ENCODE assay signal across 11 mouse cellular contexts in the genomic region with DNA sequence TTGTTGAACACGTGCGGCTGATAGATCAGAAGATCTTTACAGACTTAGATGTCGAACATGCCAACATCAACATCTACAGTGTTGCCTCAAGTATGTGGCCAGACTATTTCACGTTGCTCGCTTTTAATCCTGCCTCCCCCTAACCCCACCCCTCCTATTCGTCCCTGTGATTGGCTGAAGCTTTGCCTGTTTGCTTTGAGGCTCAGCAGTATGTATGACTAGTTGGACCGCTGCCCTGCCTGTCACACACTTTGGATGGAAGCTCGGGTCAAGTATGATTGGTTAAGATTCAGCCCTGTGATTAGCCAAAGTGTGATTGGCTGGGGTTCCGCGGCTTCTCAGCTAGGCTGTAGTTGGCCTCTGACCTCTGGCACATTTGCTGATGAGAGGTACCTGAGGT. TPM values are rescaled to one million over a fixed set of nuclear protein-coding genes. Genes with fewer than 3 reads are reported as not detected.
A peak's percentile ranks its signal among the peaks of the same experiment; 100 is the strongest.
DNase-seq lines count a peak whose midpoint lies in the region; ATAC-seq and TF ChIP-seq lines count a peak whose summit lies in the region.
"Had no signal": no experiment of that assay in that cellular context is flagged by ENCODE, and none has a peak within 500 bp of the region (broad histone marks: within the 10 kb centered on the region; RNA-seq: fewer than 3 reads in every experiment).

No protein-coding gene starts in this region.

- ATAC-seq in liver, embryonic 14.5 days (ENCODE audit: insufficient read depth) = peak; percentile 60

- WGBS in liver, embryonic 14.5 days (ENCODE audit: insufficient replicate concordance) = 23% methylated on average over 10 of the region's 10 CpGs

- TF ChIP-seq EP300 in liver, embryonic 14.5 days (IDR thresholded peaks at IDR 0.05; ENCODE audit: low read depth) = no peak

- TF ChIP-seq CTCF in liver, embryonic 14.5 days (IDR thresholded peaks at IDR 0.05; ENCODE audit: low read depth) = no peak

- H3K4me2 ChIP-seq in liver, embryonic 14.5 days (ENCODE audit: low read depth) = no peak overlapping the region
- H3K4me2 ChIP-seq: embryonic facial prominence, embryonic 12.5 days; heart, embryonic 13.5 days had no signal

- no peak overlapping the region for H3K27ac ChIP-seq in liver, embryonic 14.5 days
- H3K27ac ChIP-seq: embryonic facial prominence, embryonic 12.5 days; heart, embryonic 13.5 days had no signal

- H3K4me3 ChIP-seq in liver, embryonic 14.5 days (ENCODE audit: insufficient read depth in 1 of 2, low read depth in 2 of 2, low read length in 2 of 2) = no peak overlapping the region
- H3K4me3 ChIP-seq: embryonic facial prominence, embryonic 12.5 days; heart, embryonic 13.5 days had no signal

- no peaks in the 10 kb centered on the region; a peak in 1 of 4 replicates for H3K4me1 ChIP-seq in liver, embryonic 14.5 days (replicated peaks; ENCODE audit: control insufficient read depth in 2 of 2, insufficient read depth in 2 of 2, low read length in 1 of 2)
- H3K4me1 ChIP-seq: embryonic facial prominence, embryonic 12.5 days had no signal

- no peaks in the 10 kb centered on the region for H3K36me3 ChIP-seq in liver, embryonic 14.5 days (replicated peaks; ENCODE audit: control insufficient read depth, insufficient read depth, low read depth)
- H3K36me3 ChIP-seq: embryonic facial prominence, embryonic 12.5 days; heart, embryonic 13.5 days had no signal

- no peak overlapping the region for H3K9ac ChIP-seq in liver, embryonic 14.5 days (replicated peaks)
- H3K9ac ChIP-seq: embryonic facial prominence, embryonic 12.5 days; heart, embryonic 13.5 days had no signal

- no peaks in the 10 kb centered on the region for H3K9me3 ChIP-seq in liver, embryonic 14.5 days (ENCODE audit: control insufficient read depth, low read length)
- H3K9me3 ChIP-seq: embryonic facial prominence, embryonic 12.5 days; heart, embryonic 13.5 days had no signal

- no peaks in the 10 kb centered on the region for H3K27me3 ChIP-seq in liver, embryonic 14.5 days (ENCODE audit: control insufficient read depth, insufficient read depth, low read length)
- H3K27me3 ChIP-seq: embryonic facial prominence, embryonic 12.5 days had no signal

- peak; percentile 50 for DNase-seq in cerebellum, postnatal 10 days
- no peak for DNase-seq in cerebellum, postnatal 4 days (ENCODE audit: low spot score in 2 of 2)
- DNase-seq in ES-CJ7 (ENCODE audit: low read depth, low spot score) = peak; percentile 68
- DNase-seq in kidney, adult 9 months = peak; percentile 29
- DNase-seq in liver, embryonic 14.5 days (ENCODE audit: low read depth in 3 of 3, low spot score in 3 of 3) = peak in 1 of 3 experiments; percentile 22
- no peak for DNase-seq in heart, adult 9 months (ENCODE audit: low spot score in 2 of 2)
- no peak for DNase-seq in MN1 (ENCODE audit: low spot score)
- no peak for DNase-seq in spleen, postnatal 36 days (ENCODE audit: low spot score in 2 of 2)
- DNase-seq: B cell, adult 2 months had no signal

RNA-seq across cellular contexts. Expression of a gene that starts 21.3 kb away (rescaled TPM):
- 40.9 and 42.9 TPM in 2 replicates for polyA plus RNA-seq in liver, embryonic 14.5 days (2012; rRNA removed)
- 34.2 and 37.2 TPM in 2 replicates for polyA plus RNA-seq in liver, embryonic 14.5 days (2014; fragmentation: Nextera tagmentation; extraction: Ambion mirVana)

RNA-seq across cellular contexts. Expression of a gene that starts 23.9 kb away (rescaled TPM):
- polyA plus RNA-seq in liver, embryonic 14.5 days (2012; rRNA removed) = 0.33 and 0.45 TPM in 2 replicates
- 0.39 and 0.54 TPM in 2 replicates for polyA plus RNA-seq in liver, embryonic 14.5 days (2014; fragmentation: Nextera tagmentation; extraction: Ambion mirVana)

RNA-seq across cellular contexts. Expression of a gene that starts 25.1 kb away (rescaled TPM):
- polyA plus RNA-seq in liver, embryonic 14.5 days (2012; rRNA removed) = 38.5 and 46.3 TPM in 2 replicates
- 28.8 and 36.9 TPM in 2 replicates for polyA plus RNA-seq in liver, embryonic 14.5 days (2014; fragmentation: Nextera tagmentation; extraction: Ambion mirVana)

RNA-seq across cellular contexts. Expression of a gene that starts 38.6 kb away (rescaled TPM):
- polyA plus RNA-seq in liver, embryonic 14.5 days (2012; rRNA removed) = 1,839 and 1,886 TPM in 2 replicates
- polyA plus RNA-seq in liver, embryonic 14.5 days (2014; fragmentation: Nextera tagmentation; extraction: Ambion mirVana) = 1,322 and 1,328 TPM in 2 replicates

RNA-seq across cellular contexts. Expression of a gene that starts 42.2 kb away (rescaled TPM):
- 53.4 and 84.4 TPM in 2 replicates for polyA plus RNA-seq in liver, embryonic 14.5 days (2012; rRNA removed)
- polyA plus RNA-seq in liver, embryonic 14.5 days (2014; fragmentation: Nextera tagmentation; extraction: Ambion mirVana) = 183 and 186 TPM in 2 replicates

Comparison
In these comparisons a context has a peak if more than half of its experiments do, and no peak if none do; other contexts are left out.
1. DNase-seq: peak in cerebellum, postnatal 10 days (2 of 2), ES-CJ7 (single experiment) and kidney, adult 9 months (single experiment); none in cerebellum, postnatal 4 days (0 of 2), heart, adult 9 months (0 of 2), MN1 (single experiment) and spleen, postnatal 36 days (0 of 2).